Mouse (Mus musculus) spleen, postnatal 36 days (tissue): ENCODE measurements around the gene Fbxo34.
"Not testable (repeated sequence)": the region's sequence is repeated elsewhere in the genome, so short reads cannot be mapped to it uniquely, and the experiment has no call there.

ENCODE experiments used
- DNase-seq, 2 experiments: peaks; one replicate each; pipeline ENCODE4 v3.0.0; 2022; ENCODE audit warnings: low spot score in 2 of 2, mixed read lengths in 1 of 2

Fbxo34 gene

GRCm38 (mm10) chr14:47450121-47450520 lies at the start of gene Fbxo34:
Gene Fbxo34 (plus strand): TSS chr14:47450421.
- DNase-seq: not testable (repeated sequence)

- DNase-seq: no peak
These were observed 47.5 kb upstream of the Fbxo34 start for GRCm38 (mm10) chr14:47402735-47403134.

- no peak for DNase-seq
These were observed 44.2 kb upstream of the Fbxo34 start for GRCm38 (mm10) chr14:47406000-47406399.

DNA sequence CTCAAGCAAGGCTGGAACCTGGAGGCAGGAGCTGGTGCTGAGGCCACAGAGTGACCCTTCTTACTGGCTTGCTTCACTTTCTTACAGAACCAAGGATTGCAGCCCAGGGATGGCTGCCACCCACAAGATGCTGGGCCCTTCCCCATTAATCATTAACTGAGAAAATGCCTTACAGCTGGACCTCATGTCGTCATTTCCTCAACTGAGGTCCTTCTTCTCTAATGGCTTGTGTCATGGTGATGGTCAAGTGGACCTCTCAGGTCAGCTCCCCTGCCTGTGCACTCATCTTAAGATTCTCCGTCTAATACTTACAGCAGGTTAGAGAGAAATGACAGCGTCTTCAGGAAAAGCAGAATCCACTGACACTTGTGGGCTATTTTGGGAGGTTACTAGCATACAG lies 32.9 kb upstream of the Fbxo34 start:
- DNase-seq: no peak

- DNase-seq: peak; percentile 92 to 95
These were observed 32.2 kb upstream of the Fbxo34 start, which contains the start of gene Dlgap5 for GRCm38 (mm10) chr14:47417775-47418665. Gene Dlgap5 (minus strand): TSS chr14:47418407.

- DNase-seq: no peak
These were observed 31.6 kb upstream of the Fbxo34 start for GRCm38 (mm10) chr14:47418666-47418991.

- DNase-seq: no peak
These were observed 31.1 kb upstream of the Fbxo34 start for GRCm38 (mm10) chr14:47419034-47419625.

- DNase-seq: no peak
These were observed 30.4 kb upstream of the Fbxo34 start for GRCm38 (mm10) chr14:47419723-47420276.

DNA sequence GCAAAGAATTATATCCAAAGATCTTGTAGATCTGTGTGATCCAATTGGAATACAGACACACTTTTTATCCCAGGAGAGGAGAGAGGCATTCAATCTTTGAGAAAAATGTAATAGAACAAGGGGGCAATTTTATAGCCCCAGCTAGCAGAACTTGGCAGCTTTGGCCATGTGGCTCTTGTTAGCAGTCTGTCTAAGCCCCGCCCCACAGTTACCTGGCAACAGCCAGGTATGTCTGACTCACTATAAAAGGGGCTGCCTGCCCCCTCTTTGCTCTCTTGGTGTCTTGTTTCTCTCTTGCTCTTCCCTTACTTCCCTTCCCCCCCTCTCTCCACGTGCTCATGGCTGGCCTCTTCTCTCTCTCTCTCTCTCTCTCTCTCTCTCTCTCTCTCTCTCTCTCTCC lies 28.6 kb upstream of the Fbxo34 start:
- no peak for DNase-seq

DNA sequence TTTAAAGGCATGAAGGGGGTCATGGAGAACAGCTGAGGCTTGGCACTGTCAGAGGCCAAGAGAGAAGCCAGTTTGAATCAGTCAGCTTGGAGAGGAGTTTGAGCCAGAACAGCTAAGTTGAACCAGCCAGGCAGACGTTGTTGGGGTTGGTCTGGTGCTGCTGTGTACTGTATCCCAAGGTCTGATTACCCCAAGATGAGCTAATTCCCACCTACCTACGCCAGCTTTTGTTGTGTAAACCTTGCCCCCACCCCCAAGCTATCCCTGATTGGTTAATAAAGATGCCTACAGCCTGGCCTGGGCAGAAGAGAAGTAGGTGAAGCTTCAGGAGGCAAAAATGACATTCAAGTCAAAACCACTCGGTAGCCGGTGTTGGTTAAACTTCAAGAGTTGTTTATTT lies 27.8 kb upstream of the Fbxo34 start:
- no peak for DNase-seq

DNA sequence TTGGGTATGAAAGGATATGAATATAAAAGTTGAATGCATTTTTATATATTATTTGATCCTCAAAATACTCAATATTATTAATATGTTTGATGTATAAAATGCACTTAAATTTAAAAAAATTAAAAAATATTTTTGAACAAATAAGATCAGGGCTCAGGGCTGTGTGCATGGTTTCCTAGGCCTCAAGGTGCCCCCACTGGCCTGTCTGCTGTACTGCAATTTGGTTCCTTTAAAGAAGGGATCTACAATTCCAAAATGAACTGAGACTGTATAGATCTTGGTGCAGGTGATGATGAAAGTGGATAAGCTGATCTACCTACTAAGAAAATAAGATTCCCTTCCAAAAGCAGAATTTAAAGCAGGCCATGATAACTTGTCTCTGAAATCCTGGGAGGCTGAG lies 17.2 kb upstream of the Fbxo34 start:
- DNase-seq: no peak

- no peak for DNase-seq
These were observed 11.3 kb upstream of the Fbxo34 start for GRCm38 (mm10) chr14:47438947-47439346.

DNA sequence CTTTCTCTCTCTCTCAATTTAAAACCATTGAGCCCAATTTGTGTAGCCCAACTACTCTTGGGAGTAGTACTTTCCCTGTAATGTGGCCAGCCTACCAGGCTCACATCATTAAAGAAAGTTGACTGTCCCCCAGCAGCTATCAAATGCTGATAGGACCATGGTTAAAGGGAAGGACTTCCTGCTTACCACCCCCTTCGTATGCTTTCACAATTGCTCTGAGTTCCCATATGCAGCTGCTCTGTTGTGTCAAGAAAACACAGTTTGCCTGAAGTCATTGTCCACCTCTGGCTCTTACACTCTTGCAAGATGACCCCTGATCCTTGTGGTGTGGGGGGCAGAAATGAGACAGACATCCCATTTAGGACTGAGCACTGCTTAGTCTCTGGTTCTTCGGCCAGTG lies 5.3 kb upstream of the Fbxo34 start:
- DNase-seq: no peak

DNA sequence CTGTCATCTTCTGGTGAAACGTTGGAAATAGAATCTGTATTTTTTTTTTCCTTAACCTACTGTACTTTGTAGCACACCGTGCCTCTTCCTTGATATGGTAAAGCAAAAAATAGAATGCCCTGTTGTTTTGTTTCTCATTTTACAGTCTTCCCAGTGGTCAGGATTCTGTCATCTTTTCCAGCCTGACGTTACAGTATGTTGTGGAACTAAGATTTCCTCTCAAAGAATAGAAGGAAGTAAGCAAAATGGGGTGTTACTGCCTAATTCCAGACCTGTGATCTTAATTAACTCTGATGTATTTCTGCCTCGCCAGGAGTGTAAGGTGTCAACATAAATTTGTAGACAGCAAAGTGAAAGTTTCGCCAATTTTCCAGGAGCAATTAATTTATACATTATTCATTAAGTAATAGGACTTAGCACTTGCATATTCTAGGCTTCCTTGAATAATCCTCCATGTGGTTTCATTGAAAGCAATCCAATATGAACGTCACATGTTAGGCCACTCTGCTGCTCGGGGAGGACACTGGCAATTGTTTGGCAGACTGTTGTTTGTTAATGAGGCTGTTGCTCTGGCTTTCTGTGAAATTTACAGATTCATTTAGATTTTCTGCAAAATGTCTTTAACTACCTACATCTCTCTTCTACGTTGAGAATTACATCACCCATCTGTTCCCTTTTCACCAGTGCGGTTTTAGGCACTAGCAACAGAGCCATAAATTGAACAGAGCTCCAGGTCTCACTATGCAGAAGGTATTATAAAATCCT lies 4.7 kb upstream of the Fbxo34 start:
- DNase-seq: no peak

- DNase-seq: no peak
These were observed 9.3 kb downstream of the Fbxo34 start for GRCm38 (mm10) chr14:47459556-47459955.

GRCm38 (mm10) chr14:47461997-47462396 lies 11.8 kb downstream of the Fbxo34 start:
- DNase-seq: no peak

DNA sequence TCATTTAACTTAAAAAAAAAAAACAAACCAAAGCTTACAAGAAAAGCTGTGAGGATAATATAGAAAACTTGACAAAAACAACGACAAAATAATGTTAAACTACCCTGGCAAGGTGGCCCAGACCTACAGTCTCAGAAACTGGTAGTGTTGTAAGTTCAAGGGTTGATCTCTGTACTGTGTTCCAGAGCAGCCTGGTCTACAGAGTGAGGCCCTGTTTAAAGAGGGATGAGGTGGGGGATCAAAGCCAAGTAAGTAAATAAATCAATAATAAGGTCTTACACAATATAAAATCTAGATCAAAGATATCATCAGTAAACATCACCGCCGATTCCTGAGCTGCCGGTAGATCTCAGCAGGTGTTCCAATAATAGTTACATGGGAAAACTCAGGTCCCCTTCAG lies 12.2 kb downstream of the Fbxo34 start:
- DNase-seq: no peak

GRCm38 (mm10) chr14:47462877-47463460 lies 12.7 kb downstream of the Fbxo34 start:
- no peak for DNase-seq

GRCm38 (mm10) chr14:47464426-47464825 lies 14.2 kb downstream of the Fbxo34 start:
- DNase-seq: no peak

- DNase-seq: no peak
These were observed 15.4 kb downstream of the Fbxo34 start for GRCm38 (mm10) chr14:47465468-47466175.

DNA sequence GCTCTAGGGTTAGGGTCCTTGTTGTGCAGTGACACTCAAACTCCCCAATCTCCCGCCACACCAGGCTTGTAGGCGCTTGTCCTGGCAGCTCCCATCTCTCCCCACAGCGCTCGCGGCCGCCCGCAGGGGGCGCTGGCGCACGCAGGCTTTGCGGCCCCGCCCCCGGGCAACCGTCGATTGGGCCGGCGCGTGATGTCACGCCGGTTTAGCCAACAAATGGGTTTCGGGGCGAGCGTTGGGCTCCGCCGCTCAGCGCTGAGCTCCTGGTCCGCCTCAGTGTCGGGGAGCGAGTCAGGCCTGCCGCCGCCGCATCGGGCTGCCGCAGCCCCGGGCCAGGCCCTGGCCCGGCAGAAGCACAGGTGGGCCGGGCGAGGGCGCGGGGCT lies 22.1 kb downstream of the Fbxo34 start:
- DNase-seq: peak; percentile 92 to 94
